Mouse (Mus musculus) hindbrain, embryonic 13.5 days (tissue): ENCODE results near the gene Mroh2a. TPM values are rescaled to one million over a fixed set of nuclear protein-coding genes. Genes with fewer than 3 reads are reported as not detected.

Experiments
- ATAC-seq: fragments of 200-750 bp; cut with Nextera tagmentation; 2 replicates; pipeline ENCODE4 v1.8.0; 2017; ENCODE audit warnings: moderate TSS enrichment; ENCODE audit not compliant: low FRiP score
- H3K27ac ChIP-seq: fragments of 300-500 bp; sonication (generic); 2 replicates; pipeline ENCODE4 v1.5.1; 2015; ENCODE audit warnings: inconsistent platforms, mild to moderate bottlenecking, moderate library complexity
- H3K27me3 ChIP-seq: fragments of 300-500 bp; sonication (generic); 2 replicates; pipeline ENCODE4 v1.6.1; 2015; ENCODE audit warnings: mild to moderate bottlenecking, inconsistent platforms
- H3K36me3 ChIP-seq: fragments of 300-500 bp; sonication (generic); 2 replicates; pipeline ENCODE4 v1.6.1; 2015; ENCODE audit warnings: mild to moderate bottlenecking, inconsistent platforms
- H3K4me1 ChIP-seq: fragments of 300-500 bp; sonication (generic); replicated peaks from 2 replicates; pipeline ENCODE4 v1.6.1; 2015; ENCODE audit warnings: inconsistent platforms
- H3K4me2 ChIP-seq: fragments of 300-500 bp; sonication (generic); 2 replicates; pipeline ENCODE4 v1.6.1; 2015; ENCODE audit warnings: inconsistent platforms, mild to moderate bottlenecking, moderate library complexity
- H3K4me3 ChIP-seq: fragments of 300-500 bp; sonication (generic); 2 replicates; pipeline ENCODE4 v1.5.1; 2015; ENCODE audit warnings: mild to moderate bottlenecking, inconsistent platforms
- H3K9ac ChIP-seq: fragments of 300-500 bp; sonication (generic); 2 replicates; pipeline ENCODE4 v1.6.1; 2015; ENCODE audit warnings: mild to moderate bottlenecking, inconsistent platforms
- H3K9me3 ChIP-seq: fragments of 300-500 bp; sonication (generic); 2 replicates; pipeline ENCODE4 v1.6.1; 2016; ENCODE audit warnings: inconsistent platforms
- WGBS: fragments of 180-500 bp; shearing (Covaris S2); methylation state at CpG from one replicate; pipeline ENCODE4 v1.1.7; 2015; 5-methylcytosine and 5-hydroxymethylcytosine counted together
- polyA plus RNA-seq: library from polyadenylated mRNA; unstranded; fragments of >200 nt; fragmentation: Nextera tagmentation; extraction: Ambion mirVana; gene quantifications from 2 replicates; pipeline ENCODE4 v1.2.1, GENCODE M21; 2015

Gene Mroh2a
- polyA plus RNA-seq, 1 experiment from 2014 or later = 0.66 TPM

DNA sequence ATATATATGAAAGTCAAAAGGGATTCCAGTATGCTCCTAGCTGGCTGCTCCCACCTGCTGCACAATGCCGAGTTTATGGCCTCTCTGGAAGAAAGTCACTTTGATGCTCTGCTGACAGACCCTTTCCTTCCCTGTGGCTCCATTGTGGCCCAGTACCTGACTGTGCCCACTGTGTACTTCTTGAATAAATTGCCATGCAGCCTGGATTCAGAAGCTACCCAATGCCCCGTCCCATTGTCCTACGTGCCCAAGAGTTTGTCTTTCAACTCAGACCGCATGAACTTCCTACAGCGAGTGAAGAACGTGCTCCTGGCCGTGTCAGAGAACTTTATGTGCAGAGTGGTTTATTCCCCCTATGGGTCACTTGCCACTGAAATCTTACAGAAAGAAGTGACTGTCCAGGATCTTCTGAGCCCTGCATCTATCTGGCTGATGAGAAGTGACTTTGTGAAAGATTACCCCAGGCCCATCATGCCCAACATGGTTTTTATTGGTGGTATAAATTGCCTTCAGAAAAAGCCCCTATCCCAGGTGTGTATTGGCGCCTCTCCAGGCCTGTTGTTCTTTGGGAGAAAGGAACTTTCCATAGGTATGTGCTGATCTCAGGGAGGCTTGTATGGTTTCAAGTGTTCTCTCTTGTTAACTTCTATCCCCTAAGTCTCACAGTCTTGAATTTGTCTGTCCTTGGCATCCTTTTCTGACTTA is 14.3 kb upstream of the Mroh2a start:
- H3K36me3 ChIP-seq = no peaks in the 10 kb centered on the region
- no peak overlapping the region for H3K4me2 ChIP-seq
- H3K4me1 ChIP-seq = no peaks in the 10 kb centered on the region
- WGBS = 63% methylated on average over 8 of the region's 8 CpGs
- no peaks in the 10 kb centered on the region for H3K27me3 ChIP-seq
- no peak overlapping the region for H3K9ac ChIP-seq
- no peak overlapping the region for H3K27ac ChIP-seq
- no peak overlapping the region for H3K4me3 ChIP-seq
- H3K9me3 ChIP-seq = peaks cover 62% of the 10 kb centered on the region
- ATAC-seq = no peak

DNA sequence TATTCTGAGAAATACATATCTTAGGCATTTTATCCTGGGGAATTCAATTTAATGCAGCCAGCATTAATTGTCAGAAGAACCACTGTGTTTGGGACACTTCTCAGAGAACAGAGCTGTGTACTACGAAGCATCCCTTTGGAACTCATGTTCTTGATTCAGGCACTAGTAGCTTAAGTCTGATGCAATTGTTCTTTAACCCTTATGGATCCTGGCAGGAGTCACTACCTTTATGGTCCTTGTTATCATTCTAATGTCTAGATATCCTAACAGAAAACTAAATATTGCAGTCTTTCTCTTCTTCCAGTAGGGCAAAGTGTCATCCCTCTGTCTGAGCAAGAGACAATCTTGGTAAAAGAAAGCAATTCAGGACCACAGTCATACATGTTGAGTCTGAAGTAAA is 13.7 kb upstream of the Mroh2a start:
- no peak overlapping the region for H3K27ac ChIP-seq
- no peaks in the 10 kb centered on the region for H3K36me3 ChIP-seq
- no peak overlapping the region for H3K9ac ChIP-seq
- WGBS = 83% methylated on average over 1 of the region's 1 CpGs
- ATAC-seq = no peak
- H3K9me3 ChIP-seq = peaks cover 64% of the 10 kb centered on the region
- no peaks in the 10 kb centered on the region for H3K4me1 ChIP-seq
- H3K4me3 ChIP-seq = no peak overlapping the region
- no peaks in the 10 kb centered on the region for H3K27me3 ChIP-seq
- H3K4me2 ChIP-seq = no peak overlapping the region

DNA sequence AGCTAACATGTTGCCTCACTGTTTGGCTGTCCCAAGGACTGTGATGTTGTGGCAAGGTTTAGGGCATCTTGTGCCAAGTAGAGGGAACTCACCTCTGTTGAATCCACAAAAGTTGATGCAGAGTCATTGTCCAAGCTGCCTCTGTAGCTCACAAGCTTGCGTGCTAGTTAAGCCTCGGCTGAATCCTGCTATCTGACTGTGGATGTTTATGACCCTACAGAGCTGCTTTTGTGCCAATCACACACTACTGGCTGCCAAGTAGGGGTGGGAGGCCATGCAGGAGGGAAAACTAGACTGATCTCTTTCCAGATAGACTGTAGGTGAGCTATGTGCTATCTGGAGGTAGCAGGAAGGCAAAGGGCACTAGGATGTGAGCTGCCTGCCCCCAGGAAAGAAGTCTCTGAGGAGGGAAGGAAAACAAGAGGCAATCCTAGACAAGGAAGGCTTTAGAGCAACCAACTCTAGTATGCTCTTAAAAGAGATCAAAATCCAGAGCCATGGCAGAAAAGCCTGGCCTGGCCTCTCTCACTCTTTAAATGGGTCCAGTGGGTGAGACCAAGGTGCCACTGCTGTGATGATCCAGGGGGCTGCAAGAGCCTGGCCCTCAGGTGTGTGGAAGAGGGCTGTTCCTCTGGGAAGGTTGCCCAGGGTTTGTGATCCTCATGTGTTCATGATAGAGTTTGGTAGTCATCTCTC is 12.9 kb upstream of the Mroh2a start:
- Histone ChIP-seq H3K4me1 (no peaks in the 10 kb centered on the region), H3K4me3 (no peak overlapping the region), H3K9ac (no peak overlapping the region), H3K27ac (no peak overlapping the region), H3K4me2 (no peak overlapping the region), H3K9me3 (peaks cover 64% of the 10 kb centered on the region), H3K27me3 (no peaks in the 10 kb centered on the region), H3K36me3 (no peaks in the 10 kb centered on the region)
- ATAC-seq = no peak
- 85% methylated on average over 2 of the region's 2 CpGs for WGBS

DNA sequence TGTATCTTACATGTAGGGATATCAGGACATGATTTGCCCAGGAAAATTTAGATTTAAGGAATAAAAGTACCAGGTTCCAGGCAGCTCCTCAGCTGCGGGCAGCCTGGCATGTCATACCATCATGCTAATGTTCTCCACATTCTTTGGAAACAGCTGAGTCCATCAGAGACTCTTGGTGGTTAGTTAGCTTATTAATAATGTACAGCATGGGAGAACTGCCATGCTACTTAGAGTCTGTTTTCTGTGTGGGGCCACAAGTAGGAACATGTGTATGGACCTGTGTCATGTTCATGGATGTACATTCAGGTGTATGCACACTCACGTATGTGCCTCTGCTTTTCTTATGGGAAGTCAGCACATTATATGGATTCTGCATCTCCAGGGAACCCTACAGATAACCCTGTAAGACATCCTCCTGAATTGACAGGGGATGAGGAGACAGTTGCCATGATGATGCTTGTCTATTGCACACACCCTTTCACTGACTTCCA is 12.3 kb upstream of the Mroh2a start:
- no peak overlapping the region for H3K9ac ChIP-seq
- H3K9me3 ChIP-seq = peaks cover 64% of the 10 kb centered on the region
- 81% methylated on average over 2 of the region's 2 CpGs for WGBS
- no peaks in the 10 kb centered on the region for H3K36me3 ChIP-seq
- H3K4me3 ChIP-seq = no peak overlapping the region
- H3K4me2 ChIP-seq = no peak overlapping the region
- H3K4me1 ChIP-seq = no peaks in the 10 kb centered on the region
- no peak overlapping the region for H3K27ac ChIP-seq
- ATAC-seq = no peak
- H3K27me3 ChIP-seq = no peaks in the 10 kb centered on the region

DNA sequence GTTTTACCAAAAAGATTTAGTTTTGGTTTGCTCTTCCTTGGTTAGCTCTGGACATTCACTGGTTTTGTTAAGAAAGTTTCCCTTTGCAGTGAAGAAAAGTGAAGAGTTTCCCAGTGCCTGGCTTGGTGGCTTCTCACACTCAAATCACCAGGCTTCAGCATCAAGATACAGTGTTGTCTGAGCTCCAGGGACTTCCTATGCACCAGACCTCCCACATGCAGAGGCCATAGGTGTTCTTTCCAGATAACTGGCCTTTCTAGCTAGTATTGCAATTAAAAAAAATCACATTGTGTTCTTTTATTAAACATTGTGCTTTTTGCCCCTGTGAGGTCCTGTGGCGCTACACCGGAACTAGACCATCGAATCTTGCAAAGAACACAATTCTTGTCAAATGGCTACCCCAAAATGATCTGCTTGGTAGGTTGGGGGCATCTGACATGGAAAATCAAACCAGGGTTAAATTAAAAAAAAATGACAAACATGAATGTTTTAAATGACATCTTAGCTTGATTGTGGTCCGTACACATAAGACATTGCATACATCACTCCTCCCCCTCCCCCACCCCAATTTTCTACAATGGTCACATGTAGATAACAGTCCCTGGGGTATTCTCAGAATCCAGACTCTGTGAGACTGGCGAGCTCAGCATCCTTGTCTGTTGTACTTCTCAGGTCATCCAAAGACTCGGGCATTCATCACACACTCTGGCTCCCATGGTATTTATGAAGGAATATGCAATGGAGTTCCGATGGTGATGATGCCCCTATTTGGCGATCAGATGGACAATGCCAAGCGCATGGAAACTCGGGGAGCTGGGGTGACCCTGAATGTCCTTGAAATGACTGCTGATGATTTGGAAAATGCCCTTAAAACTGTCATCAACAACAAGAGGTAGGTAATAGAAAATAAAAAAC is 11.1 kb upstream of the Mroh2a start:
- Histone ChIP-seq H3K9ac (no peak overlapping the region), H3K4me1 (no peaks in the 10 kb centered on the region), H3K27me3 (no peaks in the 10 kb centered on the region), H3K4me2 (no peak overlapping the region), H3K9me3 (peaks cover 62% of the 10 kb centered on the region), H3K36me3 (no peaks in the 10 kb centered on the region), H3K27ac (no peak overlapping the region), H3K4me3 (no peak overlapping the region)
- ATAC-seq = 0 out of 2 replicates have a peak, but pooled peaks have one; percentile 8
- WGBS = 68% methylated on average over 10 of the region's 10 CpGs

DNA sequence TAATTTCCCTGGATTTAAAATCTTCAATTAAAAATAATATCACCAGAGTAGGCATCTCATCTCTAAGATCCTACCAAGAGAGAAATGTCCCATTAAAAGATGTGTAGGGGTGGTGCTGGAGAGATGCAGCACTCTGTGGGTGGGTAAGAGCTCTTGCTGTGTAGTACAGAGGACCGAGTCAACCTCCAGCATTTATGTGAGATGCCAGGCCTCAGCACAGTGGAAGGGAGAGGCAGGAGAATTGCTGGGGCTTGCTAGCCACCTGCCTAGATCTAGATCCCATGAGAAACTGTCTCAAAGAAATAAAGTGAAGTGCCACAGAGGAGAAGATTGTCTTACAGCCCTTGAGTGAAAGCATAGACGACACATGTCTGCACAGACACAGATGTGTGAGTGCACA is 10.2 kb upstream of the Mroh2a start:
- no peaks in the 10 kb centered on the region for H3K4me1 ChIP-seq
- no peak overlapping the region for H3K4me2 ChIP-seq
- no peak overlapping the region for H3K9ac ChIP-seq
- peaks cover 58% of the 10 kb centered on the region for H3K9me3 ChIP-seq
- no peak overlapping the region for H3K27ac ChIP-seq
- no peak overlapping the region for H3K4me3 ChIP-seq
- H3K27me3 ChIP-seq = no peaks in the 10 kb centered on the region
- no peaks in the 10 kb centered on the region for H3K36me3 ChIP-seq
- no peak for ATAC-seq
- WGBS = 57% methylated on average over 2 of the region's 2 CpGs

DNA sequence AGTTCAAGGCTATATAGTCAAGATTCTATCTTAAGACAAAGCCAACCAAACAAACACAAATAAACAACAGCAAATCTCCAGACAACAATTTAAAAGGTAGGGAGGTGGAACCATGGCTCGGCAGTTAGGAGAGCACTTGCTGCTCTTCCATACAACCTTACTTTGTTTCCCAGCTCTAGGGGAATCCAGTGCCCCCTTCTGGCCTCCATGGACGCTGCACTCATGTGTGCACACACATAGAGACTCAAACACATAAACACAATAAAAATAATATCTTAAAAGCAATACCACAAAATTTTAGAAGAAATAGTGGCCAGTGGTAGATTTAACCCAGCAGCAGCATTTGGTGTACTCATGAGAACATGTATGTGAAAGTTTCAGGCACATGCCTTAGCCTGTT is 9.6 kb upstream of the Mroh2a start:
- 69% methylated on average over 2 of the region's 2 CpGs for WGBS
- Histone ChIP-seq H3K27me3 (no peaks in the 10 kb centered on the region), H3K9ac (no peak overlapping the region), H3K4me3 (no peak overlapping the region), H3K4me2 (no peak overlapping the region), H3K36me3 (no peaks in the 10 kb centered on the region), H3K27ac (no peak overlapping the region), H3K4me1 (no peaks in the 10 kb centered on the region), H3K9me3 (peaks cover 54% of the 10 kb centered on the region)
- ATAC-seq = no peak

DNA sequence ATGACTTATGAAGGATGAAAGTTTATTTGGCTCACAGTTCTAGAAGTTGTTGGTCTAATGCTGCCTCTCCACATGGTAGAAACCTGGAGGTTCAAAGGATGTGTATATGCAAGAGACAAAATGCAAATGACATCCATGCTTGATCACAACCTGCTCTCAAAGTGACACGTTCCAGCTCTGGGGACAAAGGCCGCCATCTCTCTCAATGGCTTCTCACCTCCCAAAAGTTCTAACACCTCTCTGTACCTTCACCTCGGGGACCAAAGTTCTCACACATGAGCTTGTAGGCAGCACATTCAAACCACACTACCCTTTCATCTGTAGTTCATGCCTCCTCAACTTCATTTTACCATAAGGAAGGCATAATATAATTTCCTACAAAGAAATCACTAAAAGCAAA is 9.2 kb upstream of the Mroh2a start:
- no peaks in the 10 kb centered on the region for H3K4me1 ChIP-seq
- H3K9ac ChIP-seq = no peak overlapping the region
- H3K27ac ChIP-seq = no peak overlapping the region
- H3K9me3 ChIP-seq = peaks cover 52% of the 10 kb centered on the region
- WGBS = 45% methylated on average over 3 of the region's 3 CpGs
- no peak for ATAC-seq
- H3K27me3 ChIP-seq = no peaks in the 10 kb centered on the region
- H3K4me3 ChIP-seq = no peak overlapping the region
- no peak overlapping the region for H3K4me2 ChIP-seq
- H3K36me3 ChIP-seq = no peaks in the 10 kb centered on the region

DNA sequence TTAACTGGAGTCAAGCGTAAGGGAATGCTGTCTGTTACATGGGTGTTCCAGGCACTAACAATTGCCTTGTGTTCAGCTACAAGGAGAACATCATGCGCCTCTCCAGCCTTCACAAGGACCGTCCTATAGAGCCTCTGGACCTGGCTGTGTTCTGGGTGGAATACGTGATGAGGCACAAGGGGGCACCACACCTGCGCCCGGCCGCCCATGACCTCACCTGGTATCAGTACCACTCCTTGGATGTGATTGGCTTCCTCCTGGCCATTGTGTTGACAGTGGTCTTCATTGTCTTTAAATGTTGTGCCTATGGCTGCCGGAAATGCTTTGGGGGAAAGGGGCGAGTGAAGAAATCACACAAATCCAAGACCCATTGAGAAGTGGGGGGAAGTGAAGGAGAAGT is 8.7 kb upstream of the Mroh2a start:
- H3K36me3 ChIP-seq = no peaks in the 10 kb centered on the region
- 75% methylated on average over 9 of the region's 9 CpGs for WGBS
- H3K4me3 ChIP-seq = no peak overlapping the region
- no peak for ATAC-seq
- no peak overlapping the region for H3K4me2 ChIP-seq
- no peak overlapping the region for H3K9ac ChIP-seq
- no peaks in the 10 kb centered on the region for H3K27me3 ChIP-seq
- H3K4me1 ChIP-seq = no peaks in the 10 kb centered on the region
- no peak overlapping the region for H3K27ac ChIP-seq
- peaks cover 47% of the 10 kb centered on the region for H3K9me3 ChIP-seq

DNA sequence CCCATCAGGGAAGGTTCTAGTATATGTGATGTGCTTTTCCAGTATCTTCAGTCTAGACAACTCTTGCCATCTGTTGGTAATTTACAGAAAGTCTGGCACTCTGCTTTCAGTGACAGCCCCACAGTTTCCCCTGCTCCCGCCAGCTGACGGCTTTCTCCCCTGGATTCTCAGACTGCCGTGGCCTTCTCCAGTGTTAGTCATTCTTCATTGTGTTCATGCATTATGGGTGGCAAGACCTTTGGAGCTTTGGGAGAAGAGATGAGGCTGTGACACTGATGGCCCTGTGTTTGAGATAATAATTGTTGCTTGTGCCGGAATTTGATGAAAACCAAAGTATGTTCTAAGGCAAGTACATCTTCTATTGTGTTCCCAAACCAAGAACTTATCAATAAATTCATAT is 8.2 kb upstream of the Mroh2a start:
- H3K27me3 ChIP-seq = no peaks in the 10 kb centered on the region
- no peak for ATAC-seq
- 54% methylated on average over 4 of the region's 4 CpGs for WGBS

DNA sequence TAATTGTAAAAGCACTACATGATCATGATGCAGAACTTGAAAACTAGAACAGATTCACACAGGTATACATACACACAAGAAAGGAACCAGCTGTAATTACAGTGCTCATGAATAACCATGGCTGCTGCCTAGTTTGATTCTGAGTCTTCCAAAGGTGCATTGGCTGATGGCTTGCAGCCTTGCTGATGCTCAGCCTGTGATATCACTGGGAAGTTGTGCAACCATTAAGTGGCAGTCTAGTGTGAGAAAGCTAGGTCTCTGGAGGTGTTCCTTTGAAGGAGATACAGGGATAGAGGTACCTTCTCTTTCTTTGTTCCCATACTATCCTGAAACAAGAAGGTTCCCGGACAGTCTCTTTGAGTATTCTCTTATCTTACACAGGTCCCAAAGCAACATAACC is 7.7 kb upstream of the Mroh2a start:
- 14% methylated on average over 1 of the region's 1 CpGs for WGBS
- Histone ChIP-seq H3K9ac (no peak overlapping the region), H3K9me3 (peaks cover 37% of the 10 kb centered on the region), H3K27me3 (no peaks in the 10 kb centered on the region), H3K27ac (no peak overlapping the region), H3K4me2 (no peak overlapping the region), H3K4me3 (no peak overlapping the region), H3K36me3 (no peaks in the 10 kb centered on the region), H3K4me1 (no peaks in the 10 kb centered on the region)
- no peak for ATAC-seq

More for the DNA sequence above, 8.2 kb upstream of the Mroh2a start:
- Histone ChIP-seq H3K27ac (no peak overlapping the region), H3K4me3 (no peak overlapping the region), H3K4me2 (no peak overlapping the region), H3K4me1 (no peaks in the 10 kb centered on the region), H3K9ac (no peak overlapping the region), H3K36me3 (no peaks in the 10 kb centered on the region), H3K9me3 (peaks cover 42% of the 10 kb centered on the region)

DNA sequence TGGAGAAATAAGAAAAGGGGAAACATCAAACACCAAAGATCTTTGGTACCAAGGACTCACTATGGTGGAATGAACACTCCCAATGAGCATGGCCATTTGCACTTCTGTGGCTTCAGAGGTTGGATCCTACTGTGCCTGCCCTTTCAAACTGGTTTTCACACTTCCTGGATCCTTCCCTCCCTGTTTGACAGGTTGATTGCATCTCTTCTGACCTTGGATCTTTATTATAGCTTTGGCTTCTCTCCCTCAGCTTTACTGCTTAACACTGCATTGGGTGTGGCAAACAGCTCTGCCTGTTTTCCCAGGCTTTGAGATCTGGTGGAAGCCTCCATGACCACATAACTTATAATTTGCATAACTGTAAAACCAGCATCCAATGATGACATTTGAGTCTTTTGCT is 6.5 kb upstream of the Mroh2a start:
- Histone ChIP-seq H3K36me3 (no peaks in the 10 kb centered on the region), H3K9ac (no peak overlapping the region), H3K4me2 (no peak overlapping the region), H3K4me1 (no peaks in the 10 kb centered on the region), H3K4me3 (no peak overlapping the region), H3K27ac (no peak overlapping the region), H3K9me3 (peaks cover 27% of the 10 kb centered on the region), H3K27me3 (no peaks in the 10 kb centered on the region)
- ATAC-seq = no peak
